Mouse (Mus musculus): ENCODE data around the gene Chmp5. TPM values are rescaled to one million over a fixed set of nuclear protein-coding genes. Genes with fewer than 3 reads are reported as not detected.

The Chmp5 gene
- polyA plus RNA-seq, 1 experiment from 2014 or later, result 142 TPM

DNA sequence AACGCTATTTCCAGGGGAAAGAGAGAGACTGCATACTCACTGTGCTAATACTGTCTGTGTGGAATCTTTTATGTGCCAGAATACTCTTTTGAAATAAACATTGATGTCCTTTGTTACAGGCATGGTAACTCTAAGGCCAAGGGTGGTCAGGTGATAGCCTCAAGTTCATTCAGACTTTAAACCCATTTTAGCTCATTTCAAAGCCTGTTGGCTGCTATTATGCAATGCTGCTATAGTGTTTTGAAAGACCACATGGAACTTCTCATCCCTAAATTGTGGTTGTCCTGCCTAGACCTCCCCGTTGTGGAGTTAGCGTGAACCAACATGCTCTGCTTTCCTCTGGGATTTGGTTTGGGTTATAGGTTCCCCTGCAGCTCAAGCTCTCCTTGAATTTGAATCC, 27.5 kb downstream of the Chmp5 start:
- WGBS, result 94% methylated on average over 3 of the region's 3 CpGs
- Histone ChIP-seq H3K4me1 (ENCODE audit: control insufficient read depth, insufficient read depth, low read length) (no peaks in the 10 kb centered on the region), H3K4me2 (ENCODE audit: low read depth, low read length) (no peak overlapping the region), H3K27ac (replicated peaks; ENCODE audit: low read depth, low read length) (no peak overlapping the region), H3K4me3 (ENCODE audit: low read depth, low read length) (no peak overlapping the region), H3K9ac (replicated peaks; ENCODE audit: low read length) (no peak overlapping the region), H3K36me3 (replicated peaks; ENCODE audit: control insufficient read depth, insufficient read depth, low read depth, low read length) (peaks cover 5% of the 10 kb centered on the region; the same call in 1 of the 2 replicates), H3K9me3 (replicated peaks; ENCODE audit: control insufficient read depth, low read length) (no peaks in the 10 kb centered on the region), H3K27me3 (ENCODE audit: control insufficient read depth, insufficient read depth, low read length) (no peaks in the 10 kb centered on the region)
- DNase-seq (ENCODE audit: low spot score), result no peak
- ATAC-seq (replicated peaks; ENCODE audit: insufficient number of reproducible peaks, low FRiP score, low TSS enrichment, low read depth), result no peak

DNA sequence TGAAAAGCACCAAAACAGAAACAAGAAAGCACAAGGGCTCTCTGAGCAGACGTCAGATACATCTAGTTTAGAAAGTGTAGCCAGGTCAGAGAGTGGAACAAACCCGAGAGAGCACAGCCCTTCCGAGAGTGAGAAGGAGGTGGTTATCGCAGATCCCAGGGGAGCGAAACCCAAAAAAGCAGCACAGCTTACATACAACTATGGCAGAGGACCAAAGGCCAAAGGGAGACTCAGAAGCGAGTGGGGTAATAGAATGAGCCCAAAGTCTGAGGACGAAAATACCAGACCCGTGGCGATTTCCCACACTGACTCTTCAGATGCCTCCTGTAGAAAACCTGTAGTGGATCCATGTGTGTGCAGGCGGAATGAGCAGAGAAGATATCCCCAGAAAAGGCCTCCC, 28.4 kb downstream of the Chmp5 start:
- DNase-seq (ENCODE audit: low spot score) (no peak), ATAC-seq (replicated peaks; ENCODE audit: insufficient number of reproducible peaks, low FRiP score, low TSS enrichment, low read depth) (no peak)
- Histone ChIP-seq H3K4me1 (ENCODE audit: control insufficient read depth, insufficient read depth, low read length) (no peaks in the 10 kb centered on the region), H3K9me3 (replicated peaks; ENCODE audit: control insufficient read depth, low read length) (no peaks in the 10 kb centered on the region), H3K9ac (replicated peaks; ENCODE audit: low read length) (no peak overlapping the region), H3K27me3 (ENCODE audit: control insufficient read depth, insufficient read depth, low read length) (no peaks in the 10 kb centered on the region), H3K4me3 (ENCODE audit: low read depth, low read length) (no peak overlapping the region), H3K36me3 (replicated peaks; ENCODE audit: control insufficient read depth, insufficient read depth, low read depth, low read length) (peaks cover 5% of the 10 kb centered on the region; the same call in 1 of the 2 replicates), H3K4me2 (ENCODE audit: low read depth, low read length) (no peak overlapping the region), H3K27ac (replicated peaks; ENCODE audit: low read depth, low read length) (no peak overlapping the region)
- WGBS, result 93% methylated on average over 10 of the region's 10 CpGs

- DNase-seq (ENCODE audit: low spot score) (no peak), ATAC-seq (replicated peaks; ENCODE audit: insufficient number of reproducible peaks, low FRiP score, low TSS enrichment, low read depth) (no peak)
- Histone ChIP-seq H3K27me3 (ENCODE audit: control insufficient read depth, insufficient read depth, low read length) (no peaks in the 10 kb centered on the region), H3K4me3 (ENCODE audit: low read depth, low read length) (no peak overlapping the region), H3K9me3 (replicated peaks; ENCODE audit: control insufficient read depth, low read length) (no peaks in the 10 kb centered on the region), H3K9ac (replicated peaks; ENCODE audit: low read length) (no peak overlapping the region), H3K4me1 (ENCODE audit: control insufficient read depth, insufficient read depth, low read length) (no peaks in the 10 kb centered on the region), H3K36me3 (replicated peaks; ENCODE audit: control insufficient read depth, insufficient read depth, low read depth, low read length) (peaks cover 5% of the 10 kb centered on the region; the same call in 1 of the 2 replicates), H3K4me2 (ENCODE audit: low read depth, low read length) (no peak overlapping the region), H3K27ac (replicated peaks; ENCODE audit: low read depth, low read length) (no peak overlapping the region)
- 83% methylated on average over 1 of the region's 1 CpGs for WGBS
Measured at GRCm38 (mm10) chr4:40979430-40979829, 31.2 kb downstream of the Chmp5 start.

DNA sequence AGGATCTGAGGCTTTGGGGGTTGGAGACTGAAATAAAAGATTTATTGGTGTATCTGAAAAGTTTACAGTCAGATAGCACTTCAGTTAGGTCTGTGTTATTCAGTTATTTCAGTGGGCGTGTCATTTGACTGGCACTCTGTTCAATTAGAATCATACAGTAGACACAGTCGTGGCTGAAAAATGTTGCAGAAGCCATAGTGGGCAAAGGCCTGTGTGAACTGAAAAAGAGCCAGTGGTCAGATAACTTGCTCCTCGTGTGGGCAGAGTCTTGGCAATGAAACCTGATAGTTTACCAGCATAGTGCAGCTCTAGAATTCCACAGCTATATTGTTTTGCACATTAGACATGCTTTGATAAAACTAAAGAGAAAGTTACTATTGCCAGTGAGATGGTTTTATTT, 34.3 kb downstream of the Chmp5 start:
- Histone ChIP-seq H3K9me3 (replicated peaks; ENCODE audit: control insufficient read depth, low read length) (no peaks in the 10 kb centered on the region), H3K27me3 (ENCODE audit: control insufficient read depth, insufficient read depth, low read length) (no peaks in the 10 kb centered on the region), H3K4me2 (ENCODE audit: low read depth, low read length) (no peak overlapping the region), H3K36me3 (replicated peaks; ENCODE audit: control insufficient read depth, insufficient read depth, low read depth, low read length) (peaks cover 4% of the 10 kb centered on the region; the same call in 1 of the 2 replicates), H3K4me1 (ENCODE audit: control insufficient read depth, insufficient read depth, low read length) (no peaks in the 10 kb centered on the region), H3K4me3 (ENCODE audit: low read depth, low read length) (no peak overlapping the region), H3K27ac (replicated peaks; ENCODE audit: low read depth, low read length) (no peak overlapping the region), H3K9ac (replicated peaks; ENCODE audit: low read length) (no peak overlapping the region)
- DNase-seq (ENCODE audit: low spot score) (no peak), ATAC-seq (replicated peaks; ENCODE audit: insufficient number of reproducible peaks, low FRiP score, low TSS enrichment, low read depth) (no peak)
- WGBS, result 82% methylated on average over 3 of the region's 3 CpGs

- no peaks in the 10 kb centered on the region for H3K9me3 ChIP-seq (replicated peaks; ENCODE audit: control insufficient read depth, low read length)
- peaks cover 3% of the 10 kb centered on the region; the same call in 1 of the 2 replicates for H3K36me3 ChIP-seq (replicated peaks; ENCODE audit: control insufficient read depth, insufficient read depth, low read depth, low read length)
- no peaks in the 10 kb centered on the region for H3K27me3 ChIP-seq (ENCODE audit: control insufficient read depth, insufficient read depth, low read length)
- H3K9ac ChIP-seq (replicated peaks; ENCODE audit: low read length), result no peak overlapping the region
- no peak overlapping the region for H3K4me2 ChIP-seq (ENCODE audit: low read depth, low read length)
- H3K4me1 ChIP-seq (ENCODE audit: control insufficient read depth, insufficient read depth, low read length), result no peaks in the 10 kb centered on the region
- no peak overlapping the region for H3K27ac ChIP-seq (replicated peaks; ENCODE audit: low read depth, low read length)
- H3K4me3 ChIP-seq (ENCODE audit: low read depth, low read length), result no peak overlapping the region
- DNase-seq (ENCODE audit: low spot score) (no peak), ATAC-seq (replicated peaks; ENCODE audit: insufficient number of reproducible peaks, low FRiP score, low TSS enrichment, low read depth) (no peak)
- 90% methylated on average over 1 of the region's 1 CpGs for WGBS
Measured at GRCm38 (mm10) chr4:40983686-40984085, 35.5 kb downstream of the Chmp5 start.

- 89% methylated on average over 6 of the region's 6 CpGs for WGBS
- H3K36me3 ChIP-seq (replicated peaks; ENCODE audit: control insufficient read depth, insufficient read depth, low read depth, low read length), result peaks cover 9% of the 10 kb centered on the region
- H3K9ac ChIP-seq (replicated peaks; ENCODE audit: low read length), result no peak overlapping the region
- no peaks in the 10 kb centered on the region for H3K27me3 ChIP-seq (ENCODE audit: control insufficient read depth, insufficient read depth, low read length)
- H3K4me1 ChIP-seq (ENCODE audit: control insufficient read depth, insufficient read depth, low read length), result no peaks in the 10 kb centered on the region
- ATAC-seq (replicated peaks; ENCODE audit: insufficient number of reproducible peaks, low FRiP score, low TSS enrichment, low read depth) (no peak), DNase-seq (ENCODE audit: low spot score) (no peak)
- no peak overlapping the region for H3K27ac ChIP-seq (replicated peaks; ENCODE audit: low read depth, low read length)
- no peak overlapping the region for H3K4me2 ChIP-seq (ENCODE audit: low read depth, low read length)
- H3K9me3 ChIP-seq (replicated peaks; ENCODE audit: control insufficient read depth, low read length), result no peaks in the 10 kb centered on the region
- no peak overlapping the region for H3K4me3 ChIP-seq (ENCODE audit: low read depth, low read length)
Measured at GRCm38 (mm10) chr4:40989633-40990032, 41.4 kb downstream of the Chmp5 start.

DNA sequence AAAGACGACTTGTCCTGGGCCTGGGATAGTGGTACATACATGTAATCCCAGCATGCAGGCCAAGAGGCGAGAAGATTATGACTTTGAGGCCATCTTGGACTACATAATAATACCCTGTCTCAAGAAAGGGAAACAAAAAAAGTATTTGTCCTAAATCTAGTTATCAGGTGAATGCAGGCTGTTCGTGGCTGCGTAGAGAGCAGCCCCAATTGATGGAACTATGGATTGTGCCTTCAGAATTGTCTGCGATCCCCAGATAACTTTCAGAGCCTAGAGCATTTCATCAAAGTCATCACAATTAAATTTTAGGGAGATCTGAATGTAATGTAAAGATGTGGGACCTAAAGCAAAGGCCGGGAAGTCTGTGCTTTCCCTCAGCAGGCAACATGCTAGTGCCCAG, 48.1 kb downstream of the Chmp5 start:
- Histone ChIP-seq H3K4me2 (ENCODE audit: low read depth, low read length) (no peak overlapping the region), H3K4me3 (ENCODE audit: low read depth, low read length) (no peak overlapping the region), H3K4me1 (ENCODE audit: control insufficient read depth, insufficient read depth, low read length) (no peaks in the 10 kb centered on the region), H3K36me3 (replicated peaks; ENCODE audit: control insufficient read depth, insufficient read depth, low read depth, low read length) (peaks cover 23% of the 10 kb centered on the region), H3K27me3 (ENCODE audit: control insufficient read depth, insufficient read depth, low read length) (no peaks in the 10 kb centered on the region), H3K9me3 (replicated peaks; ENCODE audit: control insufficient read depth, low read length) (no peaks in the 10 kb centered on the region), H3K27ac (replicated peaks; ENCODE audit: low read depth, low read length) (no peak overlapping the region), H3K9ac (replicated peaks; ENCODE audit: low read length) (no peak overlapping the region)
- 94% methylated on average over 6 of the region's 6 CpGs for WGBS
- ATAC-seq (replicated peaks; ENCODE audit: insufficient number of reproducible peaks, low FRiP score, low TSS enrichment, low read depth) (no peak), DNase-seq (ENCODE audit: low spot score) (no peak)

- no peaks in the 10 kb centered on the region for H3K27me3 ChIP-seq (ENCODE audit: control insufficient read depth, insufficient read depth, low read length)
- H3K4me2 ChIP-seq (ENCODE audit: low read depth, low read length), result no peak overlapping the region
- H3K9me3 ChIP-seq (replicated peaks; ENCODE audit: control insufficient read depth, low read length), result no peaks in the 10 kb centered on the region
- WGBS, result 91% methylated on average over 4 of the region's 4 CpGs
- H3K4me1 ChIP-seq (ENCODE audit: control insufficient read depth, insufficient read depth, low read length), result no peaks in the 10 kb centered on the region
- ATAC-seq (replicated peaks; ENCODE audit: insufficient number of reproducible peaks, low FRiP score, low TSS enrichment, low read depth) (no peak), DNase-seq (ENCODE audit: low spot score) (no peak)
- no peak overlapping the region for H3K4me3 ChIP-seq (ENCODE audit: low read depth, low read length)
- peaks cover 27% of the 10 kb centered on the region for H3K36me3 ChIP-seq (replicated peaks; ENCODE audit: control insufficient read depth, insufficient read depth, low read depth, low read length)
- H3K27ac ChIP-seq (replicated peaks; ENCODE audit: low read depth, low read length), result no peak overlapping the region
- no peak overlapping the region for H3K9ac ChIP-seq (replicated peaks; ENCODE audit: low read length)
Measured at GRCm38 (mm10) chr4:40997916-40998315, 49.7 kb downstream of the Chmp5 start.

All from embryonic facial prominence, embryonic 11.5 days (tissue).